Mouse (Mus musculus): ENCODE data around the gene Olfr862. TPM values are rescaled to one million over a fixed set of nuclear protein-coding genes. Genes with fewer than 3 reads are reported as not detected.

The Olfr862 gene
- not detected in 2 replicates for total RNA-seq (2014; fragmentation: Nextera tagmentation)
- total RNA-seq (2017) = not detected in 2 replicates

GRCm38 (mm10) chr9:19887904-19888303 is at the start of gene Olfr862:
Gene Olfr862, minus strand, starts transcription at chr9:19888004.
- no peak for ATAC-seq (replicated peaks; ENCODE audit: poor library complexity, severe bottlenecking)

- ATAC-seq (replicated peaks; ENCODE audit: poor library complexity, severe bottlenecking) = no peak
Observed at GRCm38 (mm10) chr9:19916565-19916964, 28.8 kb upstream of the Olfr862 start, which contains the start of gene Olfr77. Gene Olfr77, plus strand, starts transcription at chr9:19916865.

- ATAC-seq (replicated peaks; ENCODE audit: poor library complexity, severe bottlenecking) = no peak
Observed at GRCm38 (mm10) chr9:19911170-19911569, 23.4 kb upstream of the Olfr862 start.

GRCm38 (mm10) chr9:19849647-19850046 is 38.2 kb downstream of the Olfr862 start, which contains the start of gene Olfr860:
Gene Olfr860, minus strand, starts transcription at chr9:19849747.
- ATAC-seq (replicated peaks; ENCODE audit: poor library complexity, severe bottlenecking) = no peak

Other genes starting within 250 kb of the Olfr862 start
- gene Olfr857, start 178.6 kb downstream of the Olfr862 start, total RNA-seq (2014; fragmentation: Nextera tagmentation) = not detected in 2 replicates
- not detected in 2 replicates for gene Olfr857, start 178.6 kb downstream of the Olfr862 start, total RNA-seq (2017)
- gene Olfr58, start 107.7 kb downstream of the Olfr862 start, total RNA-seq (2014; fragmentation: Nextera tagmentation) = not detected in 2 replicates
- gene Olfr58, start 107.7 kb downstream of the Olfr862 start, total RNA-seq (2017) = not detected in 2 replicates
- not detected in 2 replicates for gene Olfr859, start 83.1 kb downstream of the Olfr862 start, total RNA-seq (2014; fragmentation: Nextera tagmentation)
- not detected in 2 replicates for gene Olfr859, start 83.1 kb downstream of the Olfr862 start, total RNA-seq (2017)
- gene Olfr860, start 38.3 kb downstream of the Olfr862 start, total RNA-seq (2014; fragmentation: Nextera tagmentation) = not detected in 2 replicates
- not detected in 2 replicates for gene Olfr860, start 38.3 kb downstream of the Olfr862 start, total RNA-seq (2017)
- gene Olfr77, start 28.9 kb upstream of the Olfr862 start, total RNA-seq (2014; fragmentation: Nextera tagmentation) = not detected in 2 replicates
- gene Olfr77, start 28.9 kb upstream of the Olfr862 start, total RNA-seq (2017) = 0.21 and 0.22 TPM in 2 replicates
- not detected in 2 replicates for gene Olfr866, start 140.0 kb upstream of the Olfr862 start, total RNA-seq (2014; fragmentation: Nextera tagmentation)
- not detected in 2 replicates for gene Olfr866, start 140.0 kb upstream of the Olfr862 start, total RNA-seq (2017)
- not detected in 2 replicates for gene Olfr867, start 169.6 kb upstream of the Olfr862 start, total RNA-seq (2014; fragmentation: Nextera tagmentation)
- gene Olfr867, start 169.6 kb upstream of the Olfr862 start, total RNA-seq (2017) = not detected in 2 replicates
- gene Olfr868, start 210.6 kb upstream of the Olfr862 start, total RNA-seq (2014; fragmentation: Nextera tagmentation) = not detected in 2 replicates
- not detected in 2 replicates for gene Olfr868, start 210.6 kb upstream of the Olfr862 start, total RNA-seq (2017)
- gene Olfr869, start 241.0 kb upstream of the Olfr862 start, total RNA-seq (2014; fragmentation: Nextera tagmentation) = not detected in 2 replicates
- gene Olfr869, start 241.0 kb upstream of the Olfr862 start, total RNA-seq (2017) = not detected in 2 replicates

Data from granulocyte monocyte progenitor cell, adult 5-6 weeks (primary cell).